Mouse (Mus musculus): ENCODE measurements around the gene C530008M17Rik. TPM values are rescaled to one million over a fixed set of nuclear protein-coding genes. Genes with fewer than 3 reads are reported as not detected.

C530008M17Rik gene
- total RNA-seq, 2 experiments from 2014 or later, result 85.4 to 87.6 TPM

DNA sequence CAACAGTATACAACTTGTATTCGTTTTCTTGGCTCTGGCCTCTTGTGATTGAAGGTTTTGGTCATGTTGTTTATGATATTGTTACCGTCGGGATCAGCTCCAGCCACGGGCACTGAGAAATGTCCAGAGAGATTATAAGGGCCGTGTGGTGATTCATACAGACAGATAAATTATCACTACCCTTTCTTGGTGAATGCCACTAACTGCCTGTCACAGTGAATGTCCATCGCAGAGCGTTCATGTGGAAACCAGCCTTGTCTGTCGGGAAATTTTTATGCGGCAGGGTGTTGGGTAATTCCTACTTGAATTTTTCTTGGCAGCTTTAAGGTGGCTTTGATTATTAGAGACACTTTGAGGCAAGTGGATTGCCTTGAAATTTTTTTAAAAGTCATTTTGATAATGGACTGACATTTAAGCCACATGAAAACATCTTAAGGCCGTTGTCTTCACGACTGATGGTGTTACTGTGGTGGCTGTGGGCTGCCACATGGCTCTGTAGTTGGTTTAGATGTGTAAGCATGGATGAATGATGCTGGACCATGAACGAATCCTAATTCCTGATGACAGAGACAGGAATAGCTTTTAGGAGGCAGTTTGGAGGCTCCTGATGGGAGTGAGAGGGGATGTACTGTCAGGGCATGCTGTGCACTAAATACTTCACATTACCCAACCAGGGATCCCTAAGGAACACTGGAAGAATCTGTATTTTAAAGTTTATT lies 35.6 kb downstream of the C530008M17Rik start:
- intact Hi-C loops (cut with DNase I), result no loop called here
- no peak for DNase-seq (ENCODE audit: low spot score in 2 of 2)

DNA sequence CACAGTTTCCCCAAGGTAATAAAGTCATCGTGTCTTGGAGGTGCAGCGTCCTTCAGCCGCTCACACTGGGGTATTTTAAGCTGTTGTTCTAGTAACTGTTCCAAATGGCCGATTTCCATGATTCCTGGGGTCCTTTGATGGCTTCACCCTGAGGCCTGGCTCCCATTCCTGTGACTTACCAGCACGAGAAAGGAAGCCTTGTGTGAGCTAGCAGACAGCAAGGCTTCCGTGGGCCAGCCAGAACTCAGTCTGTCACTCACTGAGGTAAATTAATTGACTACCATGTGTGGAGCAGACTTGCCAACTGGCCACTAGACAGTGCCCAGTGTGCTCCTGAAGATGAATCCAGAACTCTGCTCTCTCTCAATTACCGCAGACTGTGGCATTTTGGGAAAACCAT lies 41.2 kb downstream of the C530008M17Rik start:
- no peak for DNase-seq (ENCODE audit: low spot score in 2 of 2)
- intact Hi-C loops (cut with DNase I), result no loop called here

DNA sequence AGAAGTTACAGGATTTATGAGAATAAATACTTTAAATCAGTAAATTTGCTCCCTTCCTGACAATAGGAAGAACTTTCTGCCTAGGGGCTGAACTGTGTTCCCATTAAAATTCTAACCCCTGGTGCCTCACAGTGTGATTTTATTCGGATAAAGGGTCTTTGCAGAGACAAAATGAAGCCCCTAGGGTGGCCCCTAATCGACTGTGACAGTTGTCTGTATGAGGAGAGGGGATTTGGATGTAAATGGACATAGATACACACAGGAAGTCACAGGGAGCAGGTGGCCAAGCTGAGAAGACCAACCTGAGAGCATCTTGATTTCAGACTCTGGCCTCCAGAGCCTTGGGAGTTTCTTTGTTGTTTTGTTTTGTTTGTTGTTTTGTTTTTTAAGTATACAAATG lies 41.9 kb downstream of the C530008M17Rik start:
- intact Hi-C loops (cut with DNase I), result no loop called here
- DNase-seq (ENCODE audit: low spot score in 2 of 2), result no peak

DNA sequence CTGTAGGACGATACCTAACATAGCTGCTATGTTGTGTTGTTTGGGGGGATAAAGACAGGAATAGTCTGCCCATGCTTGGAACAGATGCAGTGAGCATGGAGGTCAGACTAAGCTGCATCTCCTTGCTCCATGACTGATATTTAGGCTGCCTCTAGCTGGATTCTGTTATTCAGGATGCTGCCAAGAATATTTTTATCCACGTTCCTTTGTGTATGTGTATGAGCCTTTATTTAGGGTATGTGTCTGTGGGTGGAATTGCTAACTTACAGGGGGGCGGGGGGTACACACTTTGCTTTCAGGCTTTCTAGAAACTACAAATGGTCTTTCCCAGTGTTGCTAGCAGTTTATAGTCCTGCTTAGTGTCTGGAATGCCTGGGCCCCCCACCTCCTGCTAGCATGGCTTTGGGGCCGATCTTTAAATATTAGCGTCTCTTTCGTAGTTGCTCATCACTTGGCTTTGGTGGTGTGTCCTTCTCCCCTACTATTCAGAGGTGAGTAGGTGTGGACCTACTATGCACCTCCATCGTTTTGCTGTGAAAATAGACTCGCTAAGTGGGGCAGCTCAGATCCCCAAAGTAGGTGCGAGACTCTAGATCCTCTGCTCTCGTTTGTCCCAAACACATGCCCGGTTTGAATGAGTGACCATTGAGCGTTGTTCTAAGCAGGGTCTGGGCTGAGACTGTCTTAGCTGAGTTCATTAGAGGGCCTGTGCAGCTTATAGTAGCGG lies 45.0 kb downstream of the C530008M17Rik start:
- intact Hi-C loops (cut with DNase I), result no loop called here
- no peak for DNase-seq (ENCODE audit: low spot score in 2 of 2)

DNA sequence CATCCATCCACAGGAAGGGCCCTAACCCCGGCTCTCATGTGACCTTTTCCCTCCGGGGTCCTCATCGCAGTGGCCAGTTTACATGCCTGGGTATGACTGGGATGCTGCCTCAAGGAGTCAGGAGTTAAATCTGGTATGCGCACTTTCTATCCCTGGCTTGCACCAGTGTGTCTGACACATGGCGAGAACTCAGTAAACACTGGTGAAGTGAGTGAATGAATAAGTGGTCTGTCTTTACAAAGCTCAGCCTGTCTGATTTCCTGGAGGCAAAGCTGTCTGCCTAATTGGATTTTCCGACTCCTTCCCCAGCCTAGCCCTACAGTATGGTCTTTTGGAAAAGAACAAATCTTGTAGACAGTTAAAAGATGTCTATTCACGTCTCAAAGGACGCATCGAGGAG lies 45.8 kb downstream of the C530008M17Rik start:
- DNase-seq (ENCODE audit: low spot score in 2 of 2), result no peak
- intact Hi-C loops (cut with DNase I), result no loop called here

DNA sequence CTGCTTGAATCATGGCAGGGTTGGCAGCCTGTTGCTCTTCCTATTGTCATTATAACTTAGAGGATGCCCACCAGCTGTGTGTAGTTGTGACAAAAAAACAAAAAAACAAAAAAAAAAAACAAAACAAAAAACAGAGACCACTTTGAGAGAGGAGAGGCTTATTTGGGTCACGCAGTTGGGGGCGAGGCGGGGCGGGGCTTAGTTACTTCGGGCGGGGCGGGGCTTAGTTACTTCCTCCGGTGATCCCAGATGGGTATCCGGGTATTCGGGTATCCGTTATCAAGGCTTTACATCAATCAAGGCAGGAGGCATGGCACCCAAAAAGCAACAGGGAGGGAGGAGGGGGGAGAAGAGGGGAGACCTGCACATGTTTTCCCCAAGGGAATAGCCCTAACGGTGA lies 46.3 kb downstream of the C530008M17Rik start:
- intact Hi-C loops (cut with DNase I), result no loop called here
- DNase-seq (ENCODE audit: low spot score in 2 of 2), result no peak

DNA sequence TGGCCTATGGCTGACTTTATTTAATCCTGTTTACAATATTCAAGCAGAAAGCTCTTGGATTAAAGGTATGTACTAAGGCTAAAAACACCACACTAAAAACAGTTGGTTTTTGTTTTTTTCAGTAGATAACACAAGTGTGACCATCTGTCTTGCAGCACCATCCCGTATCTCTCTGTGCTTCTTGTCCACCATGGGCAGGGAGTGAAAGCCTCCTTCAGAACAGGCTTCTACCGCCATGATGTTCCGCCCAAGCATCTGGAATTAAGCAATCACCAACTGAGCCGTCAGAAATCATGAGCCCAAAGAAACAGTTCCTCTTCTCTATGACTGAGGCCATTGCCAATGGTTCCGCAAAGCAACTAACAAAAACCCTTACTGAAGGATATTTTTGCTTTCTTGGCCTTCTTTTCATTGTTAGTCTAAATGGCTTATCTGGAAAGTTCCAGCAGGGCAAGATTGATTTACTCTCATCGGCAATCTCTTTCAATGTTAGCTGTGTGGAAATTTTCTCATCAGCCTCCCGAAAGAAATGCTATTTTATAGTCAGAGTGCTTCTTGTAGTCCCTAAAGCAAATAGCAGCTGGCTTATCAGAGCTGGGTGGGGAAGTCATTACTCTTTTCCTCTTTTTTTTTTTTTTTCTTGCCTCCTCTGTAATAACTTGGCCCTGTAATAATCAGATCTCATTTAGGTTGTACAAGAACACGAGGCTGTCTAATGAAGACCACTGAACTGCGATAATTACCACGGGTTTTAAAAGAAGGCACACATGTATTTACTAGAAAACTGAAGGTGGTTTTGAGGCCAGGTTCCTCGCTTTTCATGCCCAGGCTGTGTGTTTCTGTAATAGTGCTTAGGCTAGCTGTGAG lies 49.2 kb downstream of the C530008M17Rik start:
- intact Hi-C loops (cut with DNase I), result no loop called here
- DNase-seq (ENCODE audit: low spot score in 2 of 2), result no peak

DNA sequence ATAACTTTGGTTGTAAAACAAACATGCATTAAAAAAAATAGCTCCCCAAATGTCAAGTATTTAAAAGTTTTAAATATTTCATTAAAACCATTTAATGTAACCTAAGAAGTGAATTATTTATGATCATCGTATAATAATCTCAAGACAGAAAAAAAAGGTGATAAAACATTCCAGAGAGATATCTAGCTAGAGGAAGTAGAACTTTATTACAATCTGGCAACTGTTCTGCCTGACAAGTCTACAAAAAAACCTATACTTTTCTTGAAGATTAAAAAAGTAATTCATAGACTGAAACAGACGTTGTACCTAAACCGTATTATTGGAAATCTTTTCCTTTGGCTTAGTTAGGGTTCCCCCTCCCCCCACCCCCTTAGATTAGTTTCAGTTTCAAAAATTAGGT lies 50.8 kb downstream of the C530008M17Rik start:
- DNase-seq (ENCODE audit: low spot score in 2 of 2), result no peak
- intact Hi-C loops (cut with DNase I), result no loop called here

DNA sequence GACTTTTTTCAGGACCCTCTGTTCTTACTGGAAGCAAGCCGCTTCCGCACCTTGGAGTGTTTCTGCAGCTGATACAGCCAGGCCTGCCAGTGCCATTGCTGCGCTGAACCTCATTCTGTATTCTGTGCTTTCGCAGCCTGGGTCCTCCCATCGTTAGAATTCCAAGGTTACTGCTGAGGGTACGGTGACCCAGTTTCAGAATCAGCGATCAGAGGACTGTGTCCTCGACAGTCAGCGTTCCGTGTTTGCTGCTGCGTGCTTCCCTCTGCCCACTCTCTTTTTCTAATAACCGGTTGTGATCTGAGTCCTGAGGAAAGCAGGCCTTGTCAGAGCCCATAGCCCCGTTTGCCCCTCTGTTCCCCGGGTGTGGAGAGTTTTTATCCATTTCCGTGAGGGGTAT lies 51.7 kb downstream of the C530008M17Rik start:
- no peak for DNase-seq (ENCODE audit: low spot score in 2 of 2)
- intact Hi-C loops (cut with DNase I), result no loop called here

DNA sequence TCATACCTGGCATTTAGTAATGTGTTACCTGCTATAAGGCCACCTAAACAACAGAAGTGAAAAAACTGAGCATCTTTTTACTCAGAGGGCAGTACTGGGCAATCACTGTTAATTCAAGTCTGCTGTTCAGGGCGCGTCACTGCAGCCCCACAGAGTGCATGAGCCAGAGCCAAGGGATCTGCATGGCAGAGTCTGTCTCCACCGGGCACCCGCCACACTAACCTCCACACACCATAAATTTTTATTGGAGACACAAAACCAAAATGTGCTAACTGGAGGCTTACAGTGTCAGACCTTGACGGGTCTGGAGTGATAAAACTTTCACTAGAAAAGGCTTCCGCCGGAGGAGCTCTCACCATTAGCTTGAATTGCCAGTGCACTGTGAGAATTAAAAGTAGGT lies 57.4 kb downstream of the C530008M17Rik start:
- intact Hi-C loops (cut with DNase I), result no loop called here

DNA sequence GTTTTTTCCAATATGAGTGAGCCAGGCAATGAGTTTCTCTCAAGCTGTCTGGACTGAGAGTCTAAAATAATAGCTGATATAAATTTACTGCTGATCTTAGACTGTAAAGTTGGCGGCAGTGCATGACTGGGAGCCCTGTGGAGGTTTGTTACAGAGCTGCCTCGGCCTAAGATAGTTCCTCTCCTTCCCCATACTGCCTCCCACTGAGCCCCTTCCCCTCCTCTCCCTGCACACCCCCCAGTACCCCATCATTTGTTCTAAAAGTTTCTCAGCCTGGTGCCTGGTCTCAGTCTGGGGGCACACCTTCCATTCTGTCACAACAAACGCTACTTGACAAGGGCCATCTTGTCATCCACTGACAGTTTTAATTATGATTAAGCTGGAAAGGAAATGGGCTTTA lies 63.6 kb downstream of the C530008M17Rik start:
- no peak for DNase-seq (ENCODE audit: low spot score in 2 of 2)
- intact Hi-C loops (cut with DNase I), result no loop called here

More for the DNA sequence above, 57.4 kb downstream of the C530008M17Rik start:
- no peak for DNase-seq (ENCODE audit: low spot score in 2 of 2)

DNA sequence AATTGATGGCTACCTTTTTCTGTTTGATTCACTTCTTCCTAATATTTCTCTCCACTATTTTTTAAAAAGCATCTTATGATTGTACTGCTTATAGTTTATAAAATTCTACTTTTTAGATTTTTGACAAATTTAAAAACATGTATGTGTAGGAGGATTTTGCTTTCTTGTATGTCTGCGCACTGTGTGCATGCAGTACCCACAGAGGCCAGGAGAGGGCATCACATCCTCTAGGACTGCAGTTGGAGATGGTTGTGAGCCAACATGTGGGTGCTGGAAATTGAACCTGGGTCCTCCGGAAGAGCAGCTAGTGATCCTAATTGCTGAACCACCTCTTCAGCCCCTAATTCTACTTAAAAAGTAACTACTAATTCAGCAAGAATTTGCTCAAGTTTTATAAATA lies 68.6 kb downstream of the C530008M17Rik start:
- intact Hi-C loops (cut with DNase I), result no loop called here
- DNase-seq (ENCODE audit: low spot score in 2 of 2), result no peak

DNA sequence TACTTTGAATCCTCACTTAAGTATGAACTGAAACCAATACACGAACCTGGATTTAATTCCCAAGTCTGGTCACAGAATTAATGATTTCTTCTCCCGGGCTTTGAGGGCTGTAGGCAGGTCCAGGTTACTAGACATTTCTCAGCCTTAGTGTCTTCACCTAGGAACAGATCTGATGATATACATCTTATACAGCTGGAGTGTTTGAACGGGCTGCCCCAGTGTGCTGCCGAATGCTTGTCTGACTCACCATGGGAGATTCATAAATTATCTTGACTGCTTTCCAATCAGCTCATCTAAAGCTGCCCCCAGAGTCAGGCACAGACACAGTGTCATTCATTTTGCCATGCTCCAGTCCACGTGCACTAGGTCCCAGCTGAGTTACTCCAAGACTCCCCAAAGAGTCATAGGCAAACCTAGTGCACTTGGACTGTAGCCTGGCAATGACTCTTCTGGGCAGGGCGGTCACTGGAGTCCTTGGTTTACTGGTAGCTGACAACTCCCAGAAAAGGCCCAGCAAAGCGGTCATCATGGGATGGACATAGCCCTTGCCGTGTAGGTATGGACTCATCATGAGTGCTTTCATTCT lies 70.3 kb downstream of the C530008M17Rik start:
- DNase-seq (ENCODE audit: low spot score in 2 of 2), result no peak
- intact Hi-C loops (cut with DNase I), result no loop called here

DNA sequence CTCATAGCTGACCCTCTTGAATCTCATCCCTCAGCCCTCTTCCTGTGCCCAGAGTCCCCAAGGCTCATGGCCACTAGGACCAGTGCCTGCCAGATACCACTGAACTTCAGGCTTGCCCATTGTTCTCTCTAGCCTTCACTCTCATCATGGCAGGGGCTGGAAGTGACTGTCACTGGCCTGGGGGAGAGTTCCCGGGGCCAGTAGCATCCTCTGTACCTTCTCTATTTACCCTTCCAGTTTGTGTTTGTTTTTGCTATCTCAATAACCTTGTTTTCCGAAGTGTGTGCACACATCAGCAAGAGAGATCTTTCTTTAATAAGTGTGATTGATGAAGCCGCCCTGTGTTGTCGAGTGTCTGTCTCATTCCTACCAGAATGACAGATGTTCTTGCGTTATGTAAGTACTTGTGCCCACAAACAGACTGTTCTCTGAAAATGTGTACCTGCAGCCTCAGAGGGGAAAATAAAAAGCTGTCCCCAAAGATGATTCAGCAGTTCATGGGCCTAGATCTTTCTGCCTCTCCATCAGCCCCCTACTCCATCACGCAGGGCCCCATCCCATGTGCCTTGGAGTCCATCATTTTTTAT lies 76.8 kb downstream of the C530008M17Rik start:
- intact Hi-C loops (cut with DNase I), result no loop called here
- no peak for DNase-seq (ENCODE audit: low spot score in 2 of 2)

DNA sequence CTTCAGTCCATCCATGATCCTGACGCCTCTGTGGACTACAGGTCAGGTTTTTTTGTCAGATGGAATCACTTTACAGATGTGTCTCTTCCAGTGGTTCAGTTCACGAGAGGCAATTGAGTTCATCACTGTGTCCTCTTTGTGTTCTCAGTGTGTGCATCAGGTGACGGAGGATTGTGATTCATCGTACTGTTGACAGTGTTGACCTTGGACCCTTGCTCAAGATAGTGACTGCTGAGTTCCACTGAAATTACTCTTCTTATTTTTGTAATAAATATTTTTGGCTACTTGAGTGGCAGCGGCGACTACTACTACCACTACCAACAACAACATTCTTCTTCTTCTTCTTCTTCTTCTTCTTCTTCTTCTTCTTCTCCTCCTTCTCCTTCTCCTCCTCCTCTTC lies 85.2 kb downstream of the C530008M17Rik start:
- intact Hi-C loops (cut with DNase I), result no loop called here
- no peak for DNase-seq (ENCODE audit: low spot score in 2 of 2)

DNA sequence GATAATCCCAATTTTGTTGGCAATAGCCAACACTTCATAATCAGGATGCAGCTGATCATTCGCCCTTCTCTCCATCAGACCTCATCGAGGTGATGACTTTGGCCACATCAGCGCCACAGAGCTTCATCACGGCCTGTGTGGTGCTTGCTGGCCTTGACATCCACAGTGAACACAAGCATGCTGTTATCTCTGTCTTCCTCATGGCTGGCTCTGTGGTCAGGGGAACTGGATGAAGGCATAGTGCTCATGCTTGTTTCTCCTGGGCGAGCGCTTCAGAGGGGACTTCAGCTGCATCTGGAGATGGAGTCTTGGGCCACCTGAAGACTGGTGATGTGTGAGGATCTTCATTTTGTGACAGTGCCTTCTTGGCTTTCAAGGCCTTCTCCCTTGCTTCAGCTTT lies 85.8 kb downstream of the C530008M17Rik start:
- intact Hi-C loops (cut with DNase I), result no loop called here

DNA sequence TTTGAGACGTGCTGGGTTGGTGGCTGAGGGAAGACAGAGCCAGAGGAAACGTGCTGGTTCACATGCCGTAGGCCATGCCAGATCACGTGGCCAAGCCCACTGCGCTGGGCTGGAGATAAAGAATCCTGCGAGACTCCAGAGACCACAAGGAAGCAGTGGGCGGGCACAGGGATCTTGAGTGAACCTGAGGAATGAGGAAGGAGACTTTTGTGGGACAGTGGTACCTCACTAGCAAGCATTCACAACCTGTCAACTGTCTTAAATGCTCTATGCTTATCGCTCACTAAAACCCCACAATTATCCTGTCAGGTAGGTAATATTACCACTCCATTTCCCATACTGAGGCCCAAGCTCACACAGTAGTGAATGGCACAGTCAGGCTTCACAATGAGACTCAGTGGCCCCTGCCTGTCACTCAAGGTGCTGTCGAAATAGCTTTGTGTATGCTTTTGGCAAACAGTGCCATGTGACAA lies 88.5 kb downstream of the C530008M17Rik start:
- DNase-seq (ENCODE audit: low spot score in 2 of 2), result peak in 1 of 2 experiments; percentile 13
- intact Hi-C loops (cut with DNase I), result no loop called here

More for the DNA sequence above, 85.8 kb downstream of the C530008M17Rik start:
- DNase-seq (ENCODE audit: low spot score in 2 of 2), result no peak

DNA sequence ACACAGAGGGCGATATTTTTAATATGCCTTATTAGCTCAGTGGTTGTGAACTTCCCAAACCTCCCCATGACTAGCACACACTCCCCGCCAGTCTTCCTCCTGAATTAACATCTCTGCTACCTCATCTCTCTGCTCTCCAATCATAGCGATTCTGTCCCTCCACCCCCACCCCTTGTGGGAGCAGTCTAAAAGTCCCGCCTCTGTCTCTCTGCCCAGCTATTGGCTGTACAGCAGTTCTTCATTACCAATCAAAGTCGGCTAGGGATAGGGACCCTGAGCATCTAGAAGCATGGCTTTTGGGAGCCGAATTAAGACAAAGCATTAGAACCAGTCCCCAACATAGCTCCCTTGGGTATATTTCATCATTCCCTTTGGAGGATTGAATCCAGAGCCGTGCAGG lies 91.5 kb downstream of the C530008M17Rik start:
- DNase-seq (ENCODE audit: low spot score in 2 of 2), result peak; percentile 32 to 39
- intact Hi-C loops (cut with DNase I), result no loop called here

DNA sequence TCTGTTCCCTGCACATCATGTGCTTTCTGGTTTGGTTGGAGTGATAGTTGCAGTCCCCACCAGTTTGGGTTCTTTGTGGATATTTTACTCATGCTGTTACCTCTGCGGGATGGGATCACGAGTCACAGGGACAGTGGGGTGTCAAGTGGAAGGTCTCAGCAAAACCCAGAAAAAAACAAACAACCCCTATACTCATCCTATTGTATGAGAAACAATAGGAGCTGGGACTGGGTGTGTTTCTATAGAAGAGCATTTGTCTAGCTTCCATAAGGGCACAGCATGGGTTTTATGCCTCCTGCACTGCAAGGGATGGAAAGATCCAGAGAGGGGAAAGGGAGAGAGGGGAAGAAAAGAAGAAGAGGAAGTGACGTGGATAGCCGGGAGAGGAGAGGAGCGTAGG lies 96.0 kb downstream of the C530008M17Rik start:
- intact Hi-C loops (cut with DNase I), result no loop called here
- no peak for DNase-seq (ENCODE audit: low spot score in 2 of 2)

Measured in left cerebral cortex, postnatal 14 days (tissue).